Mouse (Mus musculus) bone marrow macrophage, adult 2 months (primary cell): Measurements from ENCODE around the gene Irs3. TPM values are rescaled to one million over a fixed set of nuclear protein-coding genes. Genes with fewer than 3 reads are reported as not detected.

Source experiments
- H3K27ac ChIP-seq: 2 replicates; pipeline ENCODE4 v1.5.1; 2012; ENCODE audit warnings: low read depth, low read length; ENCODE audit not compliant: insufficient read depth
- H3K4me1 ChIP-seq: 2 replicates; pipeline ENCODE4 v1.6.1; 2012; ENCODE audit warnings: low read length; ENCODE audit not compliant: control insufficient read depth, insufficient read depth
- H3K4me3 ChIP-seq: 2 replicates; pipeline ENCODE4 v1.5.1; 2012; ENCODE audit warnings: mild to moderate bottlenecking, low read length, moderate library complexity; ENCODE audit not compliant: insufficient read depth
- CTCF ChIP-seq: IDR thresholded peaks from 2 replicates; pipeline ENCODE4 v1.5.1; 2012; ENCODE audit warnings: low read depth, mild to moderate bottlenecking, low read length, moderate library complexity
- POLR2A ChIP-seq: IDR thresholded peaks from 2 replicates; pipeline ENCODE4 v1.6.1; 2012; ENCODE audit warnings: mild to moderate bottlenecking, low read depth, low read length, borderline replicate concordance
- polyA plus RNA-seq: library from polyadenylated mRNA; stranded (reverse); fragments of >200 nt; gene quantifications from 2 replicates; pipeline ENCODE4 v1.2.4, GENCODE M21; 2012; ENCODE audit not compliant: missing spikeins, insufficient read depth, insufficient read length

Gene Irs3
- polyA plus RNA-seq, 1 experiment = not detected

- Histone ChIP-seq H3K27ac (peak overlapping the region; percentile 30), H3K4me3 (peak overlapping the region; percentile 45)
Observed at GRCm38 (mm10) chr5:137596601-137597261, 48.8 kb downstream of the Irs3 start.

DNA sequence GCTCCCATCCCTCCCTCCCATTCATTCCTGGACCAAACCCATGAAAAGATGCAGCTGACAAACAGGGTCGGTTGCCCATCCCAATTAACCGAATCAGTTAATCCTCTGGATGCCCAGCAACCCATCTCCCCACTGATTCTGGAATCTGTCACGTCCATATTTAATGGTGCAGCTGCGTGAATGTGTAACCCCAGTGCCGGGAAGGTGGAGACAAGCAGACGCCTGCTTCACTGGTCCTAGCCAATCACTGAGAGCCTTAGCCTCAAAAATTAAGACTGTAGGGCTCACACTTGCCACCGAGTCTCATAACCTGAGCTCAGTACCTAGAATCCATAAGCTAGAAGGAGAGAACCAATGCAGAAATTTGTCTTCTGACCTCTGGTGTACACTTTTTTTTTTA is 49.6 kb downstream of the Irs3 start:
- Histone ChIP-seq H3K27ac (no peak overlapping the region), H3K4me3 (no peak overlapping the region), H3K4me1 (peaks cover 13% of the 10 kb centered on the region)
- TF ChIP-seq POLR2A = no peak
- TF ChIP-seq CTCF = no peak

More at GRCm38 (mm10) chr5:137596601-137597261, 48.8 kb downstream of the Irs3 start:
- no peak for TF ChIP-seq CTCF
- H3K4me1 ChIP-seq = peaks cover 13% of the 10 kb centered on the region

Other genes with a start within 250 kb of the Irs3 start
- gene Zan, start 168.7 kb downstream of the Irs3 start, polyA plus RNA-seq = not detected in 2 replicates
- 15.8 and 17.4 TPM in 2 replicates for gene Pop7, start 143.2 kb downstream of the Irs3 start, polyA plus RNA-seq
- 42.0 and 48.3 TPM in 2 replicates for gene Gigyf1, start 127.2 kb downstream of the Irs3 start, polyA plus RNA-seq
- gene Epo, start 112.5 kb downstream of the Irs3 start, polyA plus RNA-seq = not detected in 2 replicates
- gene Gnb2, start 112.2 kb downstream of the Irs3 start, polyA plus RNA-seq = 547 and 604 TPM in 2 replicates
- gene Actl6b, start 92.2 kb downstream of the Irs3 start, polyA plus RNA-seq = not detected in 2 replicates
- 1.7 TPM in 1 of 2 replicates, not detected in the other for gene Tfr2, start 75.9 kb downstream of the Irs3 start, polyA plus RNA-seq
- gene Mospd3, start 44.7 kb downstream of the Irs3 start, polyA plus RNA-seq = 64.0 and 69.9 TPM in 2 replicates
- 3.2 and 5.0 TPM in 2 replicates for gene Pcolce, start 31.9 kb downstream of the Irs3 start, polyA plus RNA-seq
- not detected in 2 replicates for gene Fbxo24, start 16.7 kb downstream of the Irs3 start, polyA plus RNA-seq
- gene Lrch4, start 16.6 kb downstream of the Irs3 start, polyA plus RNA-seq = 209 and 221 TPM in 2 replicates
- gene Gm20605, start 16.5 kb downstream of the Irs3 start, polyA plus RNA-seq = 37.5 and 42.1 TPM in 2 replicates
- gene Sap25, start 4.4 kb downstream of the Irs3 start, polyA plus RNA-seq = 107 and 128 TPM in 2 replicates
- gene Agfg2, start 39.0 kb upstream of the Irs3 start, polyA plus RNA-seq = 18.1 and 22.5 TPM in 2 replicates
- 1.5 and 1.9 TPM in 2 replicates for gene Nyap1, start 95.9 kb upstream of the Irs3 start, polyA plus RNA-seq
- gene Tsc22d4, start 100.0 kb upstream of the Irs3 start, polyA plus RNA-seq = 179 and 198 TPM in 2 replicates
- 28.3 and 36.2 TPM in 2 replicates for gene Ppp1r35, start 133.1 kb upstream of the Irs3 start, polyA plus RNA-seq
- gene Mepce, start 141.9 kb upstream of the Irs3 start, polyA plus RNA-seq = 31.3 and 35.4 TPM in 2 replicates
- gene Zcwpw1, start 142.1 kb upstream of the Irs3 start, polyA plus RNA-seq = 6.1 TPM in 2 replicates
- 15.5 and 16.8 TPM in 2 replicates for gene Pilra, start 190.6 kb upstream of the Irs3 start, polyA plus RNA-seq
- gene Pilrb1, start 212.4 kb upstream of the Irs3 start, polyA plus RNA-seq = 15.2 and 19.7 TPM in 2 replicates
- gene Pilrb2, start 226.1 kb upstream of the Irs3 start, polyA plus RNA-seq = 37.4 and 42.3 TPM in 2 replicates